Mouse (Mus musculus) embryonic fibroblast, embryonic 13.5 days (primary cell): ENCODE measurements around the gene Defb28. TPM values are rescaled to one million over a fixed set of nuclear protein-coding genes. Genes with fewer than 3 reads are reported as not detected.
A peak's percentile ranks its signal among the peaks of the same experiment; 100 is the strongest.

ENCODE experiments used
- H3K27ac ChIP-seq: 2 replicates; pipeline ENCODE4 v1.5.1; 2012; ENCODE audit warnings: low read length, control low read depth, inconsistent platforms; ENCODE audit not compliant: insufficient read depth
- H3K4me1 ChIP-seq: 2 replicates; pipeline ENCODE4 v1.6.1; 2011; ENCODE audit warnings: low read length; ENCODE audit not compliant: control insufficient read depth, insufficient read depth
- H3K4me3 ChIP-seq: 2 replicates; pipeline ENCODE4 v1.5.1; 2011; ENCODE audit warnings: mild to moderate bottlenecking, control low read depth, low read length; ENCODE audit not compliant: insufficient read depth
- CTCF ChIP-seq: IDR thresholded peaks from 2 replicates; pipeline ENCODE4 v1.5.1; 2011; ENCODE audit warnings: mild to moderate bottlenecking, control low read depth, low read length, moderate library complexity, borderline replicate concordance; ENCODE audit not compliant: insufficient read depth
- POLR2A ChIP-seq: IDR thresholded peaks from 2 replicates; pipeline ENCODE4 v1.6.1; 2011; ENCODE audit warnings: low read depth, mild to moderate bottlenecking, control low read depth, low read length, moderate library complexity
- polyA plus RNA-seq: library from polyadenylated mRNA; stranded (reverse); fragments of >200 nt; gene quantifications from 2 replicates; pipeline ENCODE4 v1.2.4, GENCODE M21; 2011; ENCODE audit warnings: low read depth; ENCODE audit not compliant: missing spikeins, insufficient read length

Gene Defb28
- polyA plus RNA-seq, 1 experiment = not detected

GRCm38 (mm10) chr2:152500204-152500862 lies 17.7 kb upstream of the Defb28 start:
- no peak overlapping the region for H3K27ac ChIP-seq
- TF ChIP-seq CTCF (no peak), POLR2A (no peak)
- no peak overlapping the region for H3K4me3 ChIP-seq
- H3K4me1 ChIP-seq = peaks cover 3% of the 10 kb centered on the region

DNA sequence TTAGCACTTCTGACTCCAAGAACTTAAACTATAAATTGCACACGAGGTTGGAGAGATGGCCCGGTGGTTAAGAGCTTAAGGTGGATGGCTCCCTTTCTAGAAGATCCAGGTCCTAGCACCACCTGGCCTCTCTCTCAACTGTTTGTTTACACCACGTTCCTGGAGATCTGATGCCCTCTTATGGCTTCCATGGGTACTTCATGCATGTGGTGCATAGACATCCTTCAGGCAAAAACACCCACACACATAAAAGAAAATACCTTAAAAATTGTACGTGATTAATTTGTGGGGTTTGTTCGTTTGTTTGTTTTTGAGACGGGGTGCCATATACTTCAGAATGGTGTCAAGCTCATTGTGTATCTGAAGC lies 17.2 kb upstream of the Defb28 start:
- no peak for TF ChIP-seq CTCF
- no peak for TF ChIP-seq POLR2A

DNA sequence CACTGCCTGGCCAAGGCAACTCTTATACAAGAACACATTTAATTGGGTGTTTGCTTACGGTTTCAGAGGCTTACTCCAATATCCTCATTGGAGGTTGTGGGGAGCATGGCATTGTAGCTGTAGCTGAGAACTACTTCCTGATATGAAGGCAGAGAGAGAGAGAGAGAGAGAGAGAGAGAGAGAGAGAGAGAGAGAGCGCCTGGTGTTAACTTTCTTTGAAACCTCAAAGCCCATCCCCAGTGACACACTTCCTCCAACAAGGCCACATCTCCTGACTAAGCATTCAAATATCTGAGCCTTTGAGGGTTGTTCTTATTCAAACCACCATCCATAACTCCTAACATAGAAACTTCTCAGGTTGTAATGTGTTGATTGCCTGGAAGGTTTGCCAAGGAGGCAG lies 14.1 kb upstream of the Defb28 start:
- no peak overlapping the region for H3K4me3 ChIP-seq
- H3K4me1 ChIP-seq = peaks cover 3% of the 10 kb centered on the region
- no peak overlapping the region for H3K27ac ChIP-seq
- no peak for TF ChIP-seq CTCF
- TF ChIP-seq POLR2A = no peak

More for the DNA sequence above, 17.2 kb upstream of the Defb28 start:
- H3K4me3 ChIP-seq = no peak overlapping the region
- no peak overlapping the region for H3K27ac ChIP-seq
- H3K4me1 ChIP-seq = peaks cover 3% of the 10 kb centered on the region

- Histone ChIP-seq H3K27ac (no peak within 1 kb of the TSS), H3K4me1 (no peaks in the 10 kb centered on the region), H3K4me3 (no peak within 1 kb of the TSS)
- TF ChIP-seq CTCF = no peak
- TF ChIP-seq POLR2A = no peak
Observed at GRCm38 (mm10) chr2:152511592-152511991, 6.5 kb upstream of the Defb28 start, which contains the start of gene Defb26. Gene Defb26 (minus strand): TSS chr2:152511692.

GRCm38 (mm10) chr2:152516084-152516483 lies 2.0 kb upstream of the Defb28 start:
- Histone ChIP-seq H3K4me3 (no peak overlapping the region), H3K27ac (no peak overlapping the region), H3K4me1 (no peaks in the 10 kb centered on the region)
- TF ChIP-seq CTCF = no peak
- TF ChIP-seq POLR2A = no peak

GRCm38 (mm10) chr2:152539944-152540710 lies 22.1 kb downstream of the Defb28 start, which contains the start of gene Defb29:
Gene Defb29 (minus strand): TSS chr2:152540098.
- Histone ChIP-seq H3K4me3 (no peak within 1 kb of the TSS), H3K4me1 (no peaks in the 10 kb centered on the region), H3K27ac (no peak within 1 kb of the TSS)
- TF ChIP-seq POLR2A (no peak), CTCF (no peak)

DNA sequence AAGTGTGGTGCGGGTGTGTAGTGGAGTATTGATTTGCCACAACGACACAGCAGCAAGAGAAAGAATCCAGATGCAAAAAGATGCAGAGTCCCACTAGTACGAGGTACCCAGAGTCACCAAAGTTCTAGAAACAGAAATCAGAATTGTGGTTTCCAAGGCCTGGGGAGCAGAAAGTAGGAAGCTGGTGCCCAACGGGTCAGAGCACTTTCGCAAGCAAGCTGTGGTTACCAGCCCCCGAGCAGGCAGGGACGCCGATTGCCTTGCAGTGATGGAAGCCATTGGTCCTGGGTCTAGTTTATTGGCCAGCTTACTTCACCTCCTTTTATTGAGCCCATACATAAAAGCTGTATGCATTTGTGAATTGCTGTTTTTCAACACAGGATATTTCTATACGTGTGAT lies 23.9 kb downstream of the Defb28 start:
- Histone ChIP-seq H3K4me1 (no peaks in the 10 kb centered on the region), H3K4me3 (no peak overlapping the region), H3K27ac (no peak overlapping the region)
- TF ChIP-seq POLR2A (no peak), CTCF (no peak)

DNA sequence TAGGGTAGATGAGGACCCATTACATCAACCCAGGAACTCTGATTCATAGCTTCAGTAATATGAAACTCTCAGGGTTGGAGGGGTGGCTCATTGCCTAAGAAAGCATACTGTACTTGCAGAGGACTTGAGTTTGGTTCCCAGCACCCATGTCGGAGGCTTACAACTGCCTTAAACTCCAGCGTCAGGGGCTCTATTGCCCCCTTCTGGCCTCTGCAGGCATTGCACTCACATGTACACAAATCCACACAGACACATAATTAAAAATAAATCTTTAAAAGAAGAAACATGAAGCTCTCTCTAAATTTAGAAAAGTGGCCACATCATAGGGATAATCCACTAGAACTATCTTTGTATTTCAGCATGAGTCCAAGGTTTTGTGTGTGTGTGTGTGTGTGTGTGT lies 24.8 kb downstream of the Defb28 start:
- Histone ChIP-seq H3K4me1 (no peaks in the 10 kb centered on the region), H3K27ac (no peak overlapping the region), H3K4me3 (no peak overlapping the region)
- TF ChIP-seq POLR2A (no peak), CTCF (no peak)

DNA sequence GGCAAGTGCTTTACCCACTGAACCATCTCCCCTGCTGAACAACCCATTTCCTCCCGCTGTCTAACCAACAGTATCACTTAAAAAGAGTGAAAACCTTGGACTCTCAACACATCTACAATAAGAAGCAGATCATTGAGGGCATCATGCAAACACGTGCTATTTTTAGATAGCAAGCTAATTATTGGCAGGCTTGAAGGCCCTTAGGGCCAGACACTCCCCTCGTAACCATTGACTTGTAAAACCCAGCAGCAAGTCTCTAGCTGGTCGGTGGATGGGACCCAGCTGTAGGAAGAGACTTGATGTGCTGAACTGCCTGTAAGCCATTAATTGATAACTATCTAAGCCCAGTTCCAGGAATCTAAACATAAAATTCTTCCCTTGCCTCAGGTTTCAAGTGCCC lies 25.4 kb downstream of the Defb28 start:
- no peak for TF ChIP-seq CTCF
- no peak for TF ChIP-seq POLR2A
- no peaks in the 10 kb centered on the region for H3K4me1 ChIP-seq
- H3K4me3 ChIP-seq = no peak overlapping the region
- H3K27ac ChIP-seq = no peak overlapping the region

DNA sequence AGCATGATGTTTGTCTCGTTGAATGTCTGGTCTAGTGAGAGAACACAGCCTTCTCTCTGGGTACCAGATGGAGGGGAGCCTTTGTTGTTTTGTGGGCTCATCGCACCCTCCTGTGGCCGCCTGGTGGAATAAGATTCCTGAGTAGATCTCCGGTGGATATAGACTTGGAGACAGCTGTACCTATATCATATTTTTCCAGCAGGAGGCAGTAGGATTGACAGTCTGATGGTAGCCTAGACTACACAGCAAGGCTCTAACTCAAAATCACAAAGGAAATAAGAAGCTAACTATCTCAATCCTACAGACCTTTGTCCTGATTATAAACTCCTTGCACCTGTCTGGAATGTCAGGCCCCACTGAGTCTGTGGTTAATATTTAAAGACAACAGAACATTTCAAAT lies 26.6 kb downstream of the Defb28 start:
- TF ChIP-seq CTCF (peak; percentile 34; the same call in 1 of the 2 replicates), POLR2A (no peak)
- Histone ChIP-seq H3K4me1 (no peaks in the 10 kb centered on the region), H3K27ac (no peak overlapping the region), H3K4me3 (no peak overlapping the region)

DNA sequence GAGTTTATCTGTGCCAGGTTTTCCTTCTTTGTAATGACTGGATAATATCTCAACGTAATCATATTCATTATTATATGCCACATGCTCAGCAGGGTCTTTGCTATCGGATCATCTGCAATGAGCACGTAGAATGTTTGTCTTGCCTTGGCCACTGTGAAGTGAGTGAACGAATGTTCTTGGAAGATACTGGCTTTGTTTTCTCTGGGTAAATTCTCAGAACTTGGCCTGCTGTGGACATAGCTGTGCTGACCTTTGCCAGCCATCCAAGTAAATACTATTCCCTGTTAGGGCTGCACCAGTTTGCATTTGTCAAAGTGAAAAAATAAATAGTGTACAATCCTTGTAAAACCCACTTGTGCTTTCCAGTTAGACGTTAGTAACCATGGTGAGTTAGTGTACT lies 30.1 kb downstream of the Defb28 start:
- H3K4me1 ChIP-seq = no peaks in the 10 kb centered on the region
- TF ChIP-seq POLR2A = no peak
- no peak for TF ChIP-seq CTCF
- no peak overlapping the region for H3K27ac ChIP-seq
- no peak overlapping the region for H3K4me3 ChIP-seq
